Comparison of ENCODE assay signal across 19 mouse cellular contexts in genomic region chr13:19911860-19912584, GRCm38 (mm10).
A peak's percentile ranks its signal among the peaks of the same experiment; 100 is the strongest.
DNase-seq lines count a peak whose midpoint lies in the region; ATAC-seq lines count a peak whose summit lies in the region.
"Had no signal": no experiment of that assay in that cellular context is flagged by ENCODE, and none has a peak within 500 bp of the region (broad histone marks: within the 10 kb centered on the region; RNA-seq: fewer than 3 reads in every experiment).

No protein-coding gene starts in this region.

- ATAC-seq in hindbrain, embryonic 11.5 days (ENCODE audit: low FRiP score) = 0 out of 2 replicates have a peak, but pooled peaks have one; percentile 47
- peak; percentile 92 for ATAC-seq in midbrain, embryonic 16.5 days
- ATAC-seq in hindbrain, embryonic 16.5 days = peak; percentile 93
- ATAC-seq in neural tube, embryonic 13.5 days (ENCODE audit: low read depth) = peak; percentile 95
- ATAC-seq: CD4-positive, CD25-positive, alpha-beta regulatory T cell, adult 4 months; inflammation-experienced regulatory T-cells, adult 6 months had no signal

- no peaks in the 10 kb centered on the region for H3K4me1 ChIP-seq in hindbrain, embryonic 11.5 days (replicated peaks; ENCODE audit: control insufficient read depth, insufficient read depth, low read length)
- peaks cover 3% of the 10 kb centered on the region; the same call in 1 of the 2 replicates for H3K4me1 ChIP-seq in hindbrain, embryonic 10.5 days (replicated peaks)
- H3K4me1 ChIP-seq in midbrain, embryonic 16.5 days (ENCODE audit: control insufficient read depth, insufficient read depth, low read length) = no peaks in the 10 kb centered on the region
- H3K4me1 ChIP-seq in midbrain, embryonic 10.5 days = no peaks in the 10 kb centered on the region
- no peaks in the 10 kb centered on the region; the same call in 1 of the 2 replicates for H3K4me1 ChIP-seq in hindbrain, embryonic 16.5 days (ENCODE audit: control insufficient read depth, insufficient read depth, low read depth, low read length)
- H3K4me1 ChIP-seq in neural tube, embryonic 13.5 days (replicated peaks) = peaks cover 12% of the 10 kb centered on the region; the same call in 1 of the 2 replicates
- H3K4me1 ChIP-seq: limb, embryonic 15.5 days had no signal

- H3K9ac ChIP-seq in hindbrain, embryonic 11.5 days (ENCODE audit: low read depth, low read length) = no peak overlapping the region
- no peak overlapping the region for H3K9ac ChIP-seq in midbrain, embryonic 16.5 days (ENCODE audit: low read depth, low read length)
- H3K9ac ChIP-seq in hindbrain, embryonic 16.5 days (ENCODE audit: low read depth, low read length) = no peak overlapping the region
- no peak overlapping the region for H3K9ac ChIP-seq in neural tube, embryonic 13.5 days
- H3K9ac ChIP-seq: limb, embryonic 15.5 days had no signal

- no peak overlapping the region for H3K4me2 ChIP-seq in hindbrain, embryonic 11.5 days (replicated peaks; ENCODE audit: low read depth, low read length)
- no peak overlapping the region for H3K4me2 ChIP-seq in midbrain, embryonic 16.5 days (ENCODE audit: low read length)
- H3K4me2 ChIP-seq in hindbrain, embryonic 16.5 days (ENCODE audit: low read length) = no peak overlapping the region
- no peak overlapping the region for H3K4me2 ChIP-seq in neural tube, embryonic 13.5 days
- H3K4me2 ChIP-seq: limb, embryonic 15.5 days had no signal

- H3K27ac ChIP-seq in hindbrain, embryonic 11.5 days (ENCODE audit: low read depth, low read length) = no peak overlapping the region
- H3K27ac ChIP-seq in hindbrain, embryonic 10.5 days = no peak overlapping the region
- peak overlapping the region; percentile 50; the same call in 1 of the 2 replicates for H3K27ac ChIP-seq in midbrain, embryonic 16.5 days (ENCODE audit: low read length)
- H3K27ac ChIP-seq in midbrain, embryonic 10.5 days (replicated peaks) = no peak overlapping the region
- H3K27ac ChIP-seq in hindbrain, embryonic 16.5 days (ENCODE audit: low read depth, low read length) = peak overlapping the region; percentile 18; the same call in 1 of the 2 replicates
- peak overlapping the region; percentile 42 for H3K27ac ChIP-seq in neural tube, embryonic 13.5 days (replicated peaks)
- H3K27ac ChIP-seq: left cerebral cortex, adult 2 months; limb, embryonic 15.5 days had no signal

- 43% methylated on average over 5 of the region's 5 CpGs for WGBS in hindbrain, embryonic 11.5 days
- WGBS in hindbrain, embryonic 10.5 days = 50% methylated on average over 5 of the region's 5 CpGs
- 37% methylated on average over 5 of the region's 5 CpGs for WGBS in midbrain, embryonic 16.5 days
- 58% methylated on average over 5 of the region's 5 CpGs for WGBS in midbrain, embryonic 10.5 days
- 21% methylated on average over 5 of the region's 5 CpGs for WGBS in hindbrain, embryonic 16.5 days
- 22% methylated on average over 5 of the region's 5 CpGs for WGBS in neural tube, embryonic 13.5 days

- H3K9me3 ChIP-seq in hindbrain, embryonic 11.5 days (ENCODE audit: control insufficient read depth, low read length) = no peaks in the 10 kb centered on the region
- 0 out of 2 replicates have a peak, but pooled peaks cover 3% of the 10 kb centered on the region for H3K9me3 ChIP-seq in hindbrain, embryonic 10.5 days
- H3K9me3 ChIP-seq in midbrain, embryonic 16.5 days (replicated peaks; ENCODE audit: control insufficient read depth, low read length, poor library complexity, severe bottlenecking) = no peaks in the 10 kb centered on the region
- no peaks in the 10 kb centered on the region for H3K9me3 ChIP-seq in midbrain, embryonic 10.5 days (replicated peaks)
- no peaks in the 10 kb centered on the region for H3K9me3 ChIP-seq in hindbrain, embryonic 16.5 days (ENCODE audit: control insufficient read depth, low read length)
- 0 out of 2 replicates have a peak, but pooled peaks cover 4% of the 10 kb centered on the region for H3K9me3 ChIP-seq in neural tube, embryonic 13.5 days
- H3K9me3 ChIP-seq: limb, embryonic 15.5 days had no signal

- H3K36me3 ChIP-seq in hindbrain, embryonic 11.5 days (ENCODE audit: control insufficient read depth, insufficient read depth, low read length) = no peaks in the 10 kb centered on the region
- no peaks in the 10 kb centered on the region for H3K36me3 ChIP-seq in hindbrain, embryonic 10.5 days
- H3K36me3 ChIP-seq in midbrain, embryonic 16.5 days (ENCODE audit: control insufficient read depth, insufficient read depth, low read length) = no peaks in the 10 kb centered on the region
- no peaks in the 10 kb centered on the region for H3K36me3 ChIP-seq in midbrain, embryonic 10.5 days
- H3K36me3 ChIP-seq in hindbrain, embryonic 16.5 days (ENCODE audit: control insufficient read depth, insufficient read depth, low read length) = no peaks in the 10 kb centered on the region
- no peaks in the 10 kb centered on the region for H3K36me3 ChIP-seq in neural tube, embryonic 13.5 days
- H3K36me3 ChIP-seq: limb, embryonic 15.5 days had no signal

- no peaks in the 10 kb centered on the region for H3K27me3 ChIP-seq in hindbrain, embryonic 11.5 days (ENCODE audit: control insufficient read depth, insufficient read depth, low read length)
- H3K27me3 ChIP-seq in hindbrain, embryonic 10.5 days (ENCODE audit: insufficient read depth, poor library complexity, severe bottlenecking) = no peaks in the 10 kb centered on the region
- no peaks in the 10 kb centered on the region for H3K27me3 ChIP-seq in midbrain, embryonic 16.5 days (ENCODE audit: control insufficient read depth, insufficient read depth, low read depth, low read length)
- no peaks in the 10 kb centered on the region for H3K27me3 ChIP-seq in midbrain, embryonic 10.5 days (ENCODE audit: low read depth, poor library complexity, severe bottlenecking)
- H3K27me3 ChIP-seq in hindbrain, embryonic 16.5 days (replicated peaks; ENCODE audit: control insufficient read depth, insufficient read depth, low read length) = no peaks in the 10 kb centered on the region
- H3K27me3 ChIP-seq in neural tube, embryonic 13.5 days = peaks cover 4% of the 10 kb centered on the region; the same call in 1 of the 2 replicates
- H3K27me3 ChIP-seq: limb, embryonic 15.5 days had no signal

- no peak for DNase-seq in hindbrain, embryonic 11.5 days (ENCODE audit: low spot score)
- DNase-seq in hindbrain, embryonic 10.5 days (ENCODE audit: low spot score) = no peak
- DNase-seq in midbrain, embryonic 10.5 days (ENCODE audit: low spot score) = no peak
- no peak for DNase-seq in thymus, postnatal 10 days (ENCODE audit: low spot score in 2 of 2)
- DNase-seq in thymus, postnatal 4 days = no peak
- DNase-seq: adrenal gland, adult 2 months; cerebellum, adult 2 months; heart, adult 18-20 months; lung, adult 18-20 months; spleen, adult 18-20 months; thymus, postnatal 25 days had no signal

- no peak overlapping the region for H3K4me3 ChIP-seq in hindbrain, embryonic 11.5 days (ENCODE audit: low read depth, low read length)
- H3K4me3 ChIP-seq in hindbrain, embryonic 10.5 days = no peak overlapping the region
- H3K4me3 ChIP-seq in midbrain, embryonic 16.5 days (ENCODE audit: low read depth, low read length) = no peak overlapping the region
- no peak overlapping the region for H3K4me3 ChIP-seq in midbrain, embryonic 10.5 days
- no peak overlapping the region for H3K4me3 ChIP-seq in hindbrain, embryonic 16.5 days (ENCODE audit: low read length)
- H3K4me3 ChIP-seq in neural tube, embryonic 13.5 days = no peak overlapping the region
- H3K4me3 ChIP-seq: left cerebral cortex, adult 2 months; limb, embryonic 15.5 days; myocyte had no signal

Comparison
In these comparisons a context has a peak if more than half of its experiments do, and no peak if none do; other contexts are left out.
1. H3K27ac ChIP-seq: peak in midbrain, embryonic 16.5 days (single experiment), hindbrain, embryonic 16.5 days (single experiment) and neural tube, embryonic 13.5 days (single experiment); none in hindbrain, embryonic 11.5 days (single experiment), hindbrain, embryonic 10.5 days (single experiment) and midbrain, embryonic 10.5 days (single experiment).
2. Peak in every context shown above with its lines, with median percentiles within 50 percentile points of each other: ATAC-seq.